Mouse (Mus musculus) ES-Bruce4 (cell line): ENCODE measurements around the gene Bsn. TPM values are rescaled to one million over a fixed set of nuclear protein-coding genes. Genes with fewer than 3 reads are reported as not detected.
A peak's percentile ranks its signal among the peaks of the same experiment; 100 is the strongest.

Source experiments
- H3K27ac ChIP-seq: 2 replicates; pipeline ENCODE4 v1.5.1; 2012; ENCODE audit warnings: low read length, inconsistent platforms; ENCODE audit not compliant: insufficient read depth
- H3K27me3 ChIP-seq: 2 replicates; pipeline ENCODE4 v1.6.1; 2012; ENCODE audit warnings: mild to moderate bottlenecking, low read length, inconsistent platforms; ENCODE audit not compliant: control insufficient read depth, poor library complexity, insufficient read depth, severe bottlenecking
- H3K36me3 ChIP-seq: 2 replicates; pipeline ENCODE4 v1.6.1; 2012; ENCODE audit warnings: inconsistent platforms, mild to moderate bottlenecking, low read length, moderate library complexity; ENCODE audit not compliant: control insufficient read depth, poor library complexity, insufficient read depth, severe bottlenecking
- H3K4me1 ChIP-seq: one replicate; pipeline ENCODE4 v1.8.1; 2011; ENCODE audit warnings: low read length; ENCODE audit not compliant: control insufficient read depth, insufficient read depth
- H3K4me3 ChIP-seq: 2 replicates; pipeline ENCODE4 v1.5.1; 2011; ENCODE audit warnings: low read depth, mild to moderate bottlenecking, low read length
- H3K9ac ChIP-seq: 2 replicates; pipeline ENCODE4 v1.6.1; 2012; ENCODE audit warnings: low read depth, mild to moderate bottlenecking, inconsistent platforms; ENCODE audit not compliant: poor library complexity, severe bottlenecking
- H3K9me3 ChIP-seq: replicated peaks from 2 replicates; pipeline ENCODE4 v1.6.1; 2012; ENCODE audit warnings: mild to moderate bottlenecking, low read length, inconsistent platforms; ENCODE audit not compliant: control insufficient read depth, poor library complexity, insufficient read depth, severe bottlenecking
- CTCF ChIP-seq: IDR thresholded peaks from one replicate; pipeline ENCODE4 v1.8.1; 2011; ENCODE audit warnings: low read depth, low read length
- EP300 ChIP-seq: IDR thresholded peaks from 2 replicates; pipeline ENCODE4 v1.6.1; 2011; ENCODE audit warnings: low read depth, low read length; ENCODE audit not compliant: insufficient read depth
- POLR2A ChIP-seq: IDR thresholded peaks from one replicate; pipeline ENCODE4 v1.8.1; 2011; ENCODE audit warnings: low read length; ENCODE audit not compliant: insufficient read depth
- polyA plus RNA-seq: library from polyadenylated mRNA; stranded (reverse); fragments of >200 nt; gene quantifications from 2 replicates; pipeline ENCODE4 v1.2.4, GENCODE M21; 2011; ENCODE audit warnings: low read depth; ENCODE audit not compliant: missing spikeins, insufficient read depth, insufficient read length

Bsn gene
- polyA plus RNA-seq, 1 experiment = 0.43 TPM

- Histone ChIP-seq H3K4me1 (no peaks in the 10 kb centered on the region), H3K9me3 (no peaks in the 10 kb centered on the region), H3K27me3 (no peaks in the 10 kb centered on the region), H3K9ac (no peak overlapping the region), H3K4me3 (no peak overlapping the region), H3K27ac (no peak overlapping the region), H3K36me3 (peaks cover 10% of the 10 kb centered on the region)
- TF ChIP-seq EP300 (no peak), POLR2A (no peak), CTCF (no peak)
Measured at GRCm38 (mm10) chr9:108090611-108091120, 99.5 kb downstream of the Bsn start.

GRCm38 (mm10) chr9:108085261-108085660 lies 104.9 kb downstream of the Bsn start:
- Histone ChIP-seq H3K4me3 (no peak overlapping the region), H3K36me3 (peaks cover 4% of the 10 kb centered on the region; the same call in 1 of the 2 replicates), H3K27me3 (no peaks in the 10 kb centered on the region), H3K9me3 (no peaks in the 10 kb centered on the region), H3K27ac (no peak overlapping the region), H3K4me1 (no peaks in the 10 kb centered on the region), H3K9ac (no peak overlapping the region)
- TF ChIP-seq CTCF = no peak
- TF ChIP-seq POLR2A = no peak
- no peak for TF ChIP-seq EP300

- Histone ChIP-seq H3K36me3 (peaks cover 4% of the 10 kb centered on the region; the same call in 1 of the 2 replicates), H3K9me3 (no peaks in the 10 kb centered on the region), H3K27me3 (no peaks in the 10 kb centered on the region), H3K27ac (no peak overlapping the region), H3K4me1 (no peaks in the 10 kb centered on the region), H3K9ac (no peak overlapping the region), H3K4me3 (no peak overlapping the region)
- no peak for TF ChIP-seq EP300
- TF ChIP-seq CTCF = no peak
- no peak for TF ChIP-seq POLR2A
Measured at GRCm38 (mm10) chr9:108083561-108083960, 106.6 kb downstream of the Bsn start.

- Histone ChIP-seq H3K27me3 (no peaks in the 10 kb centered on the region), H3K9me3 (no peaks in the 10 kb centered on the region), H3K9ac (peak within 1 kb of the TSS; percentile 4; the same call in 1 of the 2 replicates), H3K27ac (no peak within 1 kb of the TSS), H3K36me3 (peaks cover 4% of the 10 kb centered on the region; the same call in 1 of the 2 replicates), H3K4me1 (no peaks in the 10 kb centered on the region), H3K4me3 (peak within 1 kb of the TSS; percentile 73)
- TF ChIP-seq EP300 (no peak), CTCF (no peak), POLR2A (no peak)
Measured at GRCm38 (mm10) chr9:108082988-108083431, 107.2 kb downstream of the Bsn start, which contains the start of gene Rnf123. Gene Rnf123, minus strand, starts transcription at chr9:108083346.

GRCm38 (mm10) chr9:108082549-108082948 lies 107.6 kb downstream of the Bsn start:
- H3K27me3 ChIP-seq = no peaks in the 10 kb centered on the region
- no peaks in the 10 kb centered on the region for H3K9me3 ChIP-seq
- H3K36me3 ChIP-seq = peaks cover 4% of the 10 kb centered on the region; the same call in 1 of the 2 replicates
- H3K4me1 ChIP-seq = no peaks in the 10 kb centered on the region
- H3K9ac ChIP-seq = peak overlapping the region; percentile 4; the same call in 1 of the 2 replicates
- H3K27ac ChIP-seq = no peak overlapping the region
- peak overlapping the region; percentile 73 for H3K4me3 ChIP-seq
- TF ChIP-seq EP300 (no peak), POLR2A (no peak), CTCF (no peak)

- Histone ChIP-seq H3K27me3 (no peaks in the 10 kb centered on the region), H3K4me3 (peak within 1 kb of the TSS; percentile 86), H3K27ac (no peak within 1 kb of the TSS), H3K4me1 (no peaks in the 10 kb centered on the region), H3K9me3 (no peaks in the 10 kb centered on the region), H3K9ac (peak within 1 kb of the TSS; percentile 78), H3K36me3 (0 out of 2 replicates have a peak, but pooled peaks cover 2% of the 10 kb centered on the region)
- TF ChIP-seq POLR2A (no peak), EP300 (no peak), CTCF (no peak)
Measured at GRCm38 (mm10) chr9:108080168-108080567, 110.0 kb downstream of the Bsn start, which contains the start of gene Mst1. Gene Mst1, plus strand, starts transcription at chr9:108080436.
